Mouse (Mus musculus): ENCODE data around the gene Npepps. TPM values are rescaled to one million over a fixed set of nuclear protein-coding genes. Genes with fewer than 3 reads are reported as not detected.

The Npepps gene
- polyA plus RNA-seq, 1 experiment from 2014 or later: 31.3 TPM

GRCm38 (mm10) chr11:97175499-97175898 lies 104.9 kb downstream of the Npepps start:
- Histone ChIP-seq H3K9ac (no peak overlapping the region), H3K9me3 (replicated peaks) (no peaks in the 10 kb centered on the region)

GRCm38 (mm10) chr11:97160341-97160740 lies 120.1 kb downstream of the Npepps start:
- Histone ChIP-seq H3K27ac (no peak overlapping the region), H3K9me3 (replicated peaks) (no peaks in the 10 kb centered on the region), H3K4me2 (no peak overlapping the region), H3K9ac (no peak overlapping the region), H3K27me3 (replicated peaks) (no peaks in the 10 kb centered on the region), H3K4me3 (no peak overlapping the region), H3K36me3 (peaks cover 100% of the 10 kb centered on the region), H3K4me1 (no peaks in the 10 kb centered on the region)
- no peak for ATAC-seq
- 82% methylated on average over 6 of the region's 6 CpGs for WGBS (ENCODE audit: insufficient replicate concordance)

More at GRCm38 (mm10) chr11:97175499-97175898, 104.9 kb downstream of the Npepps start:
- Histone ChIP-seq H3K4me2 (no peak overlapping the region), H3K4me3 (no peak overlapping the region), H3K4me1 (peaks cover 6% of the 10 kb centered on the region; the same call in 1 of the 2 replicates), H3K36me3 (peaks cover 100% of the 10 kb centered on the region), H3K27me3 (replicated peaks) (no peaks in the 10 kb centered on the region), H3K27ac (no peak overlapping the region)
- 92% methylated on average over 7 of the region's 7 CpGs for WGBS (ENCODE audit: insufficient replicate concordance)
- no peak for ATAC-seq

GRCm38 (mm10) chr11:97156999-97157398 lies 123.4 kb downstream of the Npepps start:
- Histone ChIP-seq H3K36me3 (peaks cover 78% of the 10 kb centered on the region), H3K27ac (no peak overlapping the region), H3K4me1 (peaks cover 10% of the 10 kb centered on the region), H3K9ac (no peak overlapping the region), H3K4me3 (no peak overlapping the region), H3K4me2 (no peak overlapping the region), H3K27me3 (replicated peaks) (peaks cover 12% of the 10 kb centered on the region), H3K9me3 (replicated peaks) (no peaks in the 10 kb centered on the region)
- 79% methylated on average over 7 of the region's 7 CpGs for WGBS (ENCODE audit: insufficient replicate concordance)
- ATAC-seq: no peak

Other genes starting within 250 kb of the Npepps start
- gene Lrrc46, start 239.2 kb downstream of the Npepps start, polyA plus RNA-seq (2016; fragmentation: Nextera tagmentation; extraction: Ambion mirVana): 0.35 and 0.48 TPM in 2 replicates
- 56.7 TPM in 2 replicates for gene Mrpl10, start 239.1 kb downstream of the Npepps start, polyA plus RNA-seq (2016; fragmentation: Nextera tagmentation; extraction: Ambion mirVana)
- gene Osbpl7, start 230.0 kb downstream of the Npepps start, polyA plus RNA-seq (2016; fragmentation: Nextera tagmentation; extraction: Ambion mirVana): 3.7 and 3.8 TPM in 2 replicates
- not detected in 2 replicates for gene Tbx21, start 165.3 kb downstream of the Npepps start, polyA plus RNA-seq (2016; fragmentation: Nextera tagmentation; extraction: Ambion mirVana)
- 3.6 and 4.0 TPM in 2 replicates for gene Tbkbp1, start 129.1 kb downstream of the Npepps start, polyA plus RNA-seq (2016; fragmentation: Nextera tagmentation; extraction: Ambion mirVana)
- 38.5 and 39.3 TPM in 2 replicates for gene Kpnb1, start 92.8 kb downstream of the Npepps start, polyA plus RNA-seq (2016; fragmentation: Nextera tagmentation; extraction: Ambion mirVana)
- gene Mrpl45, start 35.1 kb upstream of the Npepps start, polyA plus RNA-seq (2016; fragmentation: Nextera tagmentation; extraction: Ambion mirVana): 38.9 and 44.0 TPM in 2 replicates
- gene Gpr179, start 71.4 kb upstream of the Npepps start, polyA plus RNA-seq (2016; fragmentation: Nextera tagmentation; extraction: Ambion mirVana): 0.02 TPM in 1 of 2 replicates, not detected in the other
- 1.9 and 2.1 TPM in 2 replicates for gene Socs7, start 81.9 kb upstream of the Npepps start, polyA plus RNA-seq (2016; fragmentation: Nextera tagmentation; extraction: Ambion mirVana)
- gene Arhgap23, start 134.9 kb upstream of the Npepps start, polyA plus RNA-seq (2016; fragmentation: Nextera tagmentation; extraction: Ambion mirVana): 17.3 and 19.7 TPM in 2 replicates
- 1.3 and 1.4 TPM in 2 replicates for gene 4933428G20Rik, start 219.7 kb upstream of the Npepps start, polyA plus RNA-seq (2016; fragmentation: Nextera tagmentation; extraction: Ambion mirVana)

Data from liver, embryonic 12.5 days (tissue).